Mouse (Mus musculus) ovary, postnatal 14 days (tissue): ENCODE results near the gene Tectb.

Experiments used
- DNase-seq: peaks from one replicate; pipeline ENCODE4 v3.0.0; 2022; ENCODE audit warnings: low spot score

Tectb gene

GRCm38 (mm10) chr19:55209084-55209483 lies 28.6 kb downstream of the Tectb start:
- DNase-seq: no peak

- DNase-seq: no peak
Observed at GRCm38 (mm10) chr19:55211698-55212097, 31.2 kb downstream of the Tectb start.

- DNase-seq: no peak
Observed at GRCm38 (mm10) chr19:55213617-55214340, 33.2 kb downstream of the Tectb start.

GRCm38 (mm10) chr19:55216876-55217275 lies 36.3 kb downstream of the Tectb start:
- no peak for DNase-seq

DNA sequence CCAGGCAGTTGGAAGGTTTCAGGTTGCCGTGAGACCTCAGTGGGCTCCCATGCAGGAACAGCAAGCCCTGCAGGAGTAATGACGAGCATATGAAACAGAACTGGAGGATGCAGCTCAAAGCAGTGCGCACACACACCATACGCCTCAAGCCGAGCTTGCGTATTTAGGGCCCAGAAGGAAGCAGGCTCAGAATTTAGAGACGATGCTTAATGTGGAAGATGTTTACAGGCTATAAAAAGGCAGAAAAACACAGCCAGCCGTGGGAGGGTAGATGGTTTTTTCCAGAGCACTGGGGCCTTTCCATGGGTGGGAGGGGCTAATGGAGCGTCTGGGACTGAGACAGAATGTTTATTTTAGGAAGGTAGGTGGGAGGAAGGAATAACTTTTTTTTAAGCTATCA lies 36.8 kb downstream of the Tectb start:
- peak; percentile 31 for DNase-seq

GRCm38 (mm10) chr19:55218192-55218739 lies 37.7 kb downstream of the Tectb start:
- peak; percentile 87 for DNase-seq

DNA sequence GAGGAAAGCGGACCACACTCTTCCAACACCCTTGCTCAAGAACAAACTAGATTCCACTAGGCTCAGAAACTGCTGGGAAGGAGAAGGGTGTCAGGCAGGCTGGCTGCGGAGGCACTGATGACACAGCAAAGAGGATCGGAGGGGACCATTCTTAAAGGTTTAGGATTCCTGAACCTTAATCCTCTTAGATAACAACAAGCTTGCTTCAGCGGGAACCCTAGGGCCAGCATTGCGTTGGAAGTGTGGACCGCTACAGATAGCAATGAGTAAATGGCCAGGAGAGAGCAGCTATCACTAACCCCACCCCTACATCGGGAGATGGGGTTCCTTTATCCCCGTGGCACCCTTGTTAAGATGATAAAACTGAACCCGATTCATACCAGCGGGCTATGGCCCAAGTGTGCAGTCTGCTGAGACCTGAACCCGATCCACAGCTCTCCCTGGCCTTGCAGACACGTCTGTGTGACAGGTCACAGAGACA lies 38.2 kb downstream of the Tectb start:
- no peak for DNase-seq

DNA sequence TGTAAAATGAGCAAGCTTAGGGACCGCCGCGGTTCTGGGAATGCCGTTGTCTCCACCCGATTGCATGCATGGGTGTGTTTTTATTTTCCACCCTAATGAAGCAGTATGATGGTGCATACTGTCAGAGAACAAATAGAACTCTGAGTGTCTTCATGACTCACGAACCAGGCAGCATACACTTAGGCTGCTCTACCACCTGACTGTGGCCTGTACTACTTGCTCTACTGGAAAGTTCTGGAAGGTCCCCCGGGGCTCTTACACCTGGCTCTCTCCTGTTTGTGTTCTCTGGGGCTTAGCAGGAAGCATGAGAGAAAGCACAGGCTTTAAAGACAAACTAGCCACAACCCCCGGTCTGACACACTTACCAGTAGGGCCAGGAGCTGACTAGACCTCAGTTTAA lies 38.8 kb downstream of the Tectb start:
- no peak for DNase-seq

GRCm38 (mm10) chr19:55221208-55221607 lies 40.7 kb downstream of the Tectb start:
- no peak for DNase-seq

DNA sequence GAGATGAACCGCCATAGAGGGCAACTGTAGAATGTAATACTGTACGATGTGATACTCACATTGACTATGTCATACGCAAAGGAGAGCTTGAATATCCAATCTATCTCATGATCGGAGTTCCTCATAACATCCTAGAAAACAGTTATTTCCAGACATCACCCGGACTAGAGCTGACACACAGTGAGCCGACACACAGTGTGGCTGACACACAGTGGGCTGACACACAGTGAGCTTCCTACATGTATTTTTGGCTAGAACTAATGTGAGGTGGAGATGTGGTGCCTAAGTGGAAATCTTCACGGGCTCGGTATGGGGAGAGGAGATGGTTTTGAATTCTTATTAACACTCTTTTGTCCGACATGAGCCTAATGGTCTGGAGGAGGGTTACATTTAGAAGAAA lies 41.7 kb downstream of the Tectb start:
- DNase-seq: no peak

- no peak for DNase-seq
Observed at GRCm38 (mm10) chr19:55226621-55227020, 46.1 kb downstream of the Tectb start.

DNA sequence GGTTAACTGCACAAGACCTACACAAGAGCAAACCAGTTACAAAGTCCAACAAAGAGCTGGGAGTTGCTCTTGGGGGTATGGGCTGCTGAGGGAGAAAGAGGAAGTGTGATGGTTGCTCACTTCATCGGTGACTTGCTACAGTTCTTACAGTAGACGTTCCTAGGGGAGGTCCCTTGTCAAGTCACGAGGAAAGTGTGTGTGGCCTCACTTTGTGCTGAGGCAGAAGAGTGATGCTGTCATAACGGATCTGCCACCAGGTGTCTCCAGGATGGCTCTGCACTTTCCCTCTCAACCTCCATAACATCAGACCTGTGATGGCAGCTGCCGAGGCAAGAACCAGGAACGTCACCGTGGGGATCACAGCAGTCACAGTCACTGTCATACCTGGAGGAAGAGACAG lies 46.6 kb downstream of the Tectb start:
- no peak for DNase-seq

DNA sequence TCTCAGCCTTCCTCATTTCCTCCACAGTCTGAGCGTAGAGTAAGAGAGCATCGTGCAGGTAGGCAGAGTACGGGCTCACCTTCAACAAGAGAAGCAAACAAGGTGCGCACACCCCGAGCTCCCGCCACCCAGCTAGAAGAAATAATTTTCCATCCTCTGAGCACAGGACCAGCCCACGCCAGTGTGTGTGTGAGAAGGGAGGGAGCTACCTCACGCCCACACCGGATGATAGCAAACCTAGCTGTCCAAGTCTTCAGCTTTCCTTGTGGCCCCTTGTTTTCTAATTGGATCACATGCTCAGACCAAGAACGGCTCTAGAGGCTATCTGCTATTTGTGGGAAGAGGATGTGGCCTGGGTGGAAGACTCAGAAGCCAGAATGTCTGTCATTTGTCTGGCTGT lies 50.5 kb downstream of the Tectb start:
- DNase-seq: no peak

- DNase-seq: no peak
Observed at GRCm38 (mm10) chr19:55232136-55232535, 51.6 kb downstream of the Tectb start.

GRCm38 (mm10) chr19:55236026-55236425 lies 55.5 kb downstream of the Tectb start:
- DNase-seq: peak; percentile 38

GRCm38 (mm10) chr19:55236564-55236963 lies 56.0 kb downstream of the Tectb start:
- DNase-seq: no peak

GRCm38 (mm10) chr19:55239766-55240426 lies 59.4 kb downstream of the Tectb start:
- no peak for DNase-seq

- no peak for DNase-seq
Observed at GRCm38 (mm10) chr19:55241186-55241645, 60.7 kb downstream of the Tectb start, which contains the start of gene Gucy2g. Gene Gucy2g, minus strand, starts transcription at chr19:55241236.

GRCm38 (mm10) chr19:55244791-55245231 lies 64.3 kb downstream of the Tectb start:
- peak; percentile 25 for DNase-seq
